Mouse (Mus musculus): ENCODE measurements at regions not wholly inside any gene's neighbourhood (a gene's known extent, or its start where the extent isn't known, plus 50 kb on each side); places are given as distances from the start of the nearest gene placed in this dataset.
"Not testable (repeated sequence)": the region's sequence is repeated elsewhere in the genome, so short reads cannot be mapped to it uniquely, and the experiment has no call there.

GRCm38 (mm10) chr12:29050516-29051251 lies 299.1 kb downstream of the Eipr1 start:
- Histone ChIP-seq H3K27ac (peak overlapping the region; percentile 89), H3K36me3 (no peaks in the 10 kb centered on the region), H3K9ac (no peak overlapping the region), H3K9me3 (no peaks in the 10 kb centered on the region), H3K27me3 (no peaks in the 10 kb centered on the region), H3K4me3 (no peak overlapping the region), H3K4me1 (replicated peaks) (peaks cover 57% of the 10 kb centered on the region), H3K4me2 (no peak overlapping the region)
- WGBS = 32% methylated on average over 8 of the region's 8 CpGs
- no peak for ATAC-seq (ENCODE audit: low FRiP score)

GRCm38 (mm10) chr12:29054367-29054766 lies 302.8 kb downstream of the Eipr1 start:
- Histone ChIP-seq H3K27me3 (no peaks in the 10 kb centered on the region), H3K4me3 (no peak overlapping the region), H3K36me3 (no peaks in the 10 kb centered on the region), H3K4me2 (no peak overlapping the region), H3K9ac (peak overlapping the region; percentile 44; the same call in 1 of the 2 replicates), H3K27ac (peak overlapping the region; percentile 74), H3K4me1 (replicated peaks) (peaks cover 37% of the 10 kb centered on the region), H3K9me3 (no peaks in the 10 kb centered on the region)
- 30% methylated on average over 7 of the region's 7 CpGs for WGBS
- peak; percentile 68 for ATAC-seq (ENCODE audit: low FRiP score)

- H3K27me3 ChIP-seq = no peaks in the 10 kb centered on the region
- H3K4me3 ChIP-seq = no peak overlapping the region
- no peaks in the 10 kb centered on the region for H3K36me3 ChIP-seq
- WGBS = 53% methylated on average over 14 of the region's 14 CpGs
- peak; percentile 54; the same call in 1 of the 2 replicates for ATAC-seq (ENCODE audit: low FRiP score)
- H3K4me2 ChIP-seq = 0 out of 2 replicates have a peak overlapping the region, but pooled peaks have one; percentile 6
- H3K9ac ChIP-seq = no peak overlapping the region
- H3K9me3 ChIP-seq = no peaks in the 10 kb centered on the region
- peak overlapping the region; percentile 73 for H3K27ac ChIP-seq
- H3K4me1 ChIP-seq (replicated peaks) = peaks cover 23% of the 10 kb centered on the region
These were observed 310.5 kb downstream of the Eipr1 start for GRCm38 (mm10) chr12:29062025-29062637.

- Histone ChIP-seq H3K4me2 (no peak overlapping the region), H3K27me3 (no peaks in the 10 kb centered on the region), H3K36me3 (no peaks in the 10 kb centered on the region), H3K27ac (peak overlapping the region; percentile 73), H3K4me1 (replicated peaks) (peaks cover 26% of the 10 kb centered on the region), H3K4me3 (no peak overlapping the region), H3K9ac (no peak overlapping the region), H3K9me3 (no peaks in the 10 kb centered on the region)
- no peak for ATAC-seq (ENCODE audit: low FRiP score)
- WGBS = 74% methylated on average over 3 of the region's 3 CpGs
These were observed 311.2 kb downstream of the Eipr1 start for GRCm38 (mm10) chr12:29062801-29063200.

GRCm38 (mm10) chr12:29068180-29068579 lies 316.6 kb downstream of the Eipr1 start:
- Histone ChIP-seq H3K9me3 (no peaks in the 10 kb centered on the region), H3K4me2 (no peak overlapping the region), H3K4me1 (replicated peaks) (peaks cover 5% of the 10 kb centered on the region; the same call in 1 of the 2 replicates), H3K4me3 (no peak overlapping the region), H3K36me3 (no peaks in the 10 kb centered on the region), H3K9ac (no peak overlapping the region), H3K27me3 (no peaks in the 10 kb centered on the region), H3K27ac (no peak overlapping the region)
- 32% methylated on average over 5 of the region's 5 CpGs for WGBS
- peak; percentile 80 for ATAC-seq (ENCODE audit: low FRiP score)

- Histone ChIP-seq H3K36me3 (no peaks in the 10 kb centered on the region), H3K4me1 (replicated peaks) (peaks cover 10% of the 10 kb centered on the region), H3K4me2 (no peak overlapping the region), H3K27ac (no peak overlapping the region), H3K4me3 (no peak overlapping the region), H3K27me3 (no peaks in the 10 kb centered on the region), H3K9me3 (no peaks in the 10 kb centered on the region), H3K9ac (no peak overlapping the region)
- WGBS = 53% methylated on average over 10 of the region's 10 CpGs
- no peak for ATAC-seq (ENCODE audit: low FRiP score)
These were observed 323.7 kb downstream of the Eipr1 start for GRCm38 (mm10) chr12:29075096-29075852.

GRCm38 (mm10) chr12:29076606-29077005 lies 325.0 kb downstream of the Eipr1 start:
- Histone ChIP-seq H3K4me1 (replicated peaks) (peaks cover 10% of the 10 kb centered on the region), H3K9me3 (no peaks in the 10 kb centered on the region), H3K9ac (no peak overlapping the region), H3K27me3 (no peaks in the 10 kb centered on the region), H3K4me3 (no peak overlapping the region), H3K36me3 (no peaks in the 10 kb centered on the region), H3K27ac (no peak overlapping the region), H3K4me2 (no peak overlapping the region)
- WGBS = 45% methylated on average over 1 of the region's 1 CpGs
- no peak for ATAC-seq (ENCODE audit: low FRiP score)

- no peaks in the 10 kb centered on the region for H3K9me3 ChIP-seq
- H3K27ac ChIP-seq = no peak overlapping the region
- no peak overlapping the region for H3K4me2 ChIP-seq
- no peaks in the 10 kb centered on the region for H3K27me3 ChIP-seq
- 94% methylated on average over 1 of the region's 1 CpGs for WGBS
- no peaks in the 10 kb centered on the region for H3K36me3 ChIP-seq
- no peak overlapping the region for H3K4me3 ChIP-seq
- ATAC-seq (ENCODE audit: low FRiP score) = no peak
- H3K4me1 ChIP-seq (replicated peaks) = peaks cover 27% of the 10 kb centered on the region
- no peak overlapping the region for H3K9ac ChIP-seq
These were observed 327.4 kb downstream of the Eipr1 start for GRCm38 (mm10) chr12:29079011-29079410.

- Histone ChIP-seq H3K27me3 (no peaks in the 10 kb centered on the region), H3K36me3 (no peaks in the 10 kb centered on the region), H3K4me3 (no peak overlapping the region), H3K9ac (peak overlapping the region; percentile 5; the same call in 1 of the 2 replicates), H3K27ac (peak overlapping the region; percentile 80), H3K9me3 (no peaks in the 10 kb centered on the region), H3K4me2 (0 out of 2 replicates have a peak overlapping the region, but pooled peaks have one; percentile 1), H3K4me1 (replicated peaks) (peaks cover 21% of the 10 kb centered on the region)
- peak; percentile 66 for ATAC-seq (ENCODE audit: low FRiP score)
- WGBS = 61% methylated on average over 13 of the region's 13 CpGs
These were observed 332.0 kb downstream of the Eipr1 start for GRCm38 (mm10) chr12:29083426-29084221.

- peaks cover 30% of the 10 kb centered on the region for H3K4me1 ChIP-seq (replicated peaks)
- ATAC-seq (ENCODE audit: low FRiP score); H3K27ac ChIP-seq; H3K9ac ChIP-seq; H3K4me3 ChIP-seq; H3K4me2 ChIP-seq; H3K9me3 ChIP-seq; H3K36me3 ChIP-seq; H3K27me3 ChIP-seq: not testable (repeated sequence)
- WGBS = 49% methylated on average over 2 of the region's 2 CpGs
These were observed 335.6 kb downstream of the Eipr1 start for GRCm38 (mm10) chr12:29087245-29087644.

GRCm38 (mm10) chr12:29089634-29090033 lies 338.0 kb downstream of the Eipr1 start:
- ATAC-seq (ENCODE audit: low FRiP score) = no peak
- Histone ChIP-seq H3K27me3 (no peaks in the 10 kb centered on the region), H3K4me3 (no peak overlapping the region), H3K9me3 (no peaks in the 10 kb centered on the region), H3K36me3 (no peaks in the 10 kb centered on the region), H3K4me1 (replicated peaks) (peaks cover 12% of the 10 kb centered on the region; the same call in 1 of the 2 replicates), H3K4me2 (no peak overlapping the region), H3K27ac (0 out of 2 replicates have a peak overlapping the region, but pooled peaks have one; percentile 20), H3K9ac (no peak overlapping the region)
- WGBS = 56% methylated on average over 3 of the region's 3 CpGs

All from hindbrain, embryonic 13.5 days (tissue).